Mouse (Mus musculus) liver, postnatal 0 days (tissue): Measurements from ENCODE around the gene Cntnap5a. TPM values are rescaled to one million over a fixed set of nuclear protein-coding genes. Genes with fewer than 3 reads are reported as not detected.

Experiments
- ATAC-seq: fragments of 200-750 bp; cut with Nextera tagmentation; 2 replicates; pipeline ENCODE4 v1.8.0; 2017; ENCODE audit warnings: mild to moderate bottlenecking, moderate library complexity
- DNase-seq: peaks from one replicate; pipeline ENCODE4 v3.0.0-alpha.2; 2016
- H3K27ac ChIP-seq: fragments of 300-500 bp; sonication (generic); 2 replicates; pipeline ENCODE4 v1.5.1; 2014; ENCODE audit warnings: antibody characterized with exemption, moderate library complexity, mild to moderate bottlenecking, low read depth
- H3K27me3 ChIP-seq: fragments of 300-500 bp; sonication (generic); 2 replicates; pipeline ENCODE4 v1.6.1; 2014; ENCODE audit warnings: low read length, control low read depth, mixed read lengths; ENCODE audit not compliant: insufficient read depth
- H3K36me3 ChIP-seq: fragments of 300-500 bp; sonication (generic); replicated peaks from 2 replicates; pipeline ENCODE4 v1.6.1; 2014; ENCODE audit warnings: mild to moderate bottlenecking, control low read depth, low read length, moderate library complexity, mixed read lengths; ENCODE audit not compliant: insufficient read depth
- H3K4me1 ChIP-seq: fragments of 300-500 bp; sonication (generic); 2 replicates; pipeline ENCODE4 v1.6.1; 2014; ENCODE audit warnings: antibody characterized with exemption, mild to moderate bottlenecking, control low read depth; ENCODE audit not compliant: insufficient read depth
- H3K4me2 ChIP-seq: fragments of 300-500 bp; sonication (generic); 2 replicates; pipeline ENCODE4 v1.6.1; 2014; ENCODE audit warnings: low read depth, mild to moderate bottlenecking, low read length, moderate library complexity, mixed read lengths
- H3K4me3 ChIP-seq: fragments of 300-500 bp; sonication (generic); 2 replicates; pipeline ENCODE4 v1.5.1; 2014; ENCODE audit warnings: low read depth, low read length
- H3K9ac ChIP-seq: fragments of 300-500 bp; sonication (generic); replicated peaks from 2 replicates; pipeline ENCODE4 v1.6.1; 2014; ENCODE audit warnings: mild to moderate bottlenecking, moderate library complexity
- H3K9me3 ChIP-seq: fragments of 300-500 bp; sonication (generic); 2 replicates; pipeline ENCODE4 v1.6.1; 2016; ENCODE audit warnings: mild to moderate bottlenecking, control low read depth, low read length, mixed read lengths
- CTCF ChIP-seq: sonication (generic); IDR thresholded peaks from 2 replicates; pipeline ENCODE4 v1.5.1; 2016; ENCODE audit warnings: antibody characterized with exemption, low read depth
- EP300 ChIP-seq: IDR thresholded peaks from 2 replicates; pipeline ENCODE4 v1.6.1; 2016; ENCODE audit warnings: antibody characterized with exemption, low read depth, mild to moderate bottlenecking
- WGBS: fragments of 180-500 bp; shearing (Covaris S2); extraction: QIAGEN DNeasy Blood & Tissue Kit; methylation state at CpG from one replicate; pipeline ENCODE4 v1.1.7; 2014; ENCODE audit not compliant: insufficient replicate concordance; 5-methylcytosine and 5-hydroxymethylcytosine counted together
- polyA plus RNA-seq: library from polyadenylated mRNA; unstranded; fragments of >200 nt; fragmentation: Nextera tagmentation; extraction: Ambion mirVana; gene quantifications from 2 replicates; pipeline ENCODE4 v1.2.1, GENCODE M21; 2015

Gene Cntnap5a
- polyA plus RNA-seq, 1 experiment from 2014 or later = not detected

- Histone ChIP-seq H3K27me3 (no peaks in the 10 kb centered on the region), H3K9ac (no peak overlapping the region), H3K4me3 (no peak overlapping the region), H3K4me1 (no peaks in the 10 kb centered on the region), H3K4me2 (no peak overlapping the region), H3K27ac (no peak overlapping the region), H3K36me3 (no peaks in the 10 kb centered on the region), H3K9me3 (no peaks in the 10 kb centered on the region)
- TF ChIP-seq EP300 (no peak), CTCF (no peak)
- DNase-seq (no peak), ATAC-seq (no peak)
Observed at GRCm38 (mm10) chr1:115745569-115745968, 61.0 kb downstream of the Cntnap5a start.

GRCm38 (mm10) chr1:115784737-115785136, 100.2 kb downstream of the Cntnap5a start:
- H3K9me3 ChIP-seq = no peaks in the 10 kb centered on the region
- 53% methylated on average over 5 of the region's 5 CpGs for WGBS
- TF ChIP-seq CTCF (no peak), EP300 (no peak)

DNA sequence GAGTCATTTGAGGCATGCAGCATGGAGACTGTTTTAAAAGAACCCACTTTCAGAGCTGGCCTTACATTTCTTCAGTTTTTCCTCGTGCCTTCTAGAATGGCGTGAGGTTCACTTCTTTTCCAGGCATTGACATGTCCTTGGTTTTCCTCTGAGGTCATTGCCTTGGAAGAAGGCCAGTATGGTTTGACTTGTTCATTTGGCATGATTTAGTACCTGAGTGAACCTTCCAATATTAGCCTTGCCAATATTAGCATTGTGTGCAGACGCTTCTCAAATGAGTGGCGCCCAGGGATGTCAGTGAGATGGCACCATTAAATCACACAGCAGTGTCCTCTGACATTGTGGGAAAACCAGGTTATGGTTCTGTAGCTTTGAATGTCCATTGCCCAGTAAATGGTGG, 158.0 kb downstream of the Cntnap5a start:
- Histone ChIP-seq H3K4me3 (no peak overlapping the region), H3K4me1 (no peaks in the 10 kb centered on the region), H3K4me2 (no peak overlapping the region), H3K27me3 (no peaks in the 10 kb centered on the region), H3K36me3 (no peaks in the 10 kb centered on the region), H3K9ac (no peak overlapping the region), H3K9me3 (no peaks in the 10 kb centered on the region), H3K27ac (no peak overlapping the region)
- no peak for DNase-seq
- TF ChIP-seq EP300 = no peak
- 77% methylated on average over 4 of the region's 4 CpGs for WGBS
- no peak for ATAC-seq

More at GRCm38 (mm10) chr1:115784737-115785136, 100.2 kb downstream of the Cntnap5a start:
- H3K27me3 ChIP-seq = no peaks in the 10 kb centered on the region
- H3K4me2 ChIP-seq = no peak overlapping the region
- H3K4me3 ChIP-seq = no peak overlapping the region
- no peak overlapping the region for H3K9ac ChIP-seq
- ATAC-seq = no peak
- no peak overlapping the region for H3K27ac ChIP-seq
- DNase-seq = no peak
- no peaks in the 10 kb centered on the region for H3K4me1 ChIP-seq
- H3K36me3 ChIP-seq = no peaks in the 10 kb centered on the region

DNA sequence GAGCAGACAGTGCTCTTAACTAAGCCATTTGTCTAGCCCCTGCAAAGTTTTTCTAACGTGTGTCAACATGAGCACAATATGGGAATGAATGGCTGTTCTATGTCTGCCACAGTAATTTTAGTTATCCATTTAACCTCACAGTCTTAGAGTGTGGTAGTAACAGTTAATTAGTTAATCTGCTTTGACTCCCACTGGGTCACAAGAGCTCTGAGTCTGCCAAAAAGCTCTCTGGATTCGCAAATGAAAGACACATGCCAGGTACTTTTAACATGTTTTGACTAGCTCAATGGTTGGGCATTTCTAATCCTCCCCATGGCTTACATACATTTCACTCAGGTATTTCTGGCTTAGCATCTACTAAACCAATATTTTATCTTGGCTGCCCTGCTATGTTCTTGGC, 163.0 kb downstream of the Cntnap5a start:
- H3K27ac ChIP-seq = no peak overlapping the region
- ATAC-seq (no peak), DNase-seq (no peak)
- no peak overlapping the region for H3K4me2 ChIP-seq
- H3K4me3 ChIP-seq = no peak overlapping the region
- H3K9me3 ChIP-seq = no peaks in the 10 kb centered on the region
- no peaks in the 10 kb centered on the region for H3K27me3 ChIP-seq
- H3K9ac ChIP-seq = no peak overlapping the region
- no peaks in the 10 kb centered on the region for H3K36me3 ChIP-seq
- no peaks in the 10 kb centered on the region for H3K4me1 ChIP-seq
- TF ChIP-seq EP300 (no peak), CTCF (no peak)
- 55% methylated on average over 2 of the region's 2 CpGs for WGBS

- Histone ChIP-seq H3K27ac (no peak overlapping the region), H3K36me3 (no peaks in the 10 kb centered on the region), H3K27me3 (no peaks in the 10 kb centered on the region), H3K9me3 (no peaks in the 10 kb centered on the region), H3K4me1 (no peaks in the 10 kb centered on the region), H3K9ac (no peak overlapping the region), H3K4me3 (no peak overlapping the region), H3K4me2 (no peak overlapping the region)
- TF ChIP-seq CTCF = no peak
- no peak for TF ChIP-seq EP300
- ATAC-seq = no peak
- DNase-seq = no peak
Observed at GRCm38 (mm10) chr1:115852206-115852605, 167.7 kb downstream of the Cntnap5a start.

- DNase-seq = no peak
- ATAC-seq = no peak
- no peaks in the 10 kb centered on the region for H3K4me1 ChIP-seq
- 53% methylated on average over 1 of the region's 1 CpGs for WGBS
- H3K36me3 ChIP-seq = no peaks in the 10 kb centered on the region
- H3K27ac ChIP-seq = no peak overlapping the region
- no peak overlapping the region for H3K4me2 ChIP-seq
- TF ChIP-seq EP300 = no peak
- no peak for TF ChIP-seq CTCF
- H3K4me3 ChIP-seq = no peak overlapping the region
- H3K9me3 ChIP-seq = no peaks in the 10 kb centered on the region
- H3K9ac ChIP-seq = no peak overlapping the region
- no peaks in the 10 kb centered on the region for H3K27me3 ChIP-seq
Observed at GRCm38 (mm10) chr1:115918396-115918795, 233.8 kb downstream of the Cntnap5a start.

DNA sequence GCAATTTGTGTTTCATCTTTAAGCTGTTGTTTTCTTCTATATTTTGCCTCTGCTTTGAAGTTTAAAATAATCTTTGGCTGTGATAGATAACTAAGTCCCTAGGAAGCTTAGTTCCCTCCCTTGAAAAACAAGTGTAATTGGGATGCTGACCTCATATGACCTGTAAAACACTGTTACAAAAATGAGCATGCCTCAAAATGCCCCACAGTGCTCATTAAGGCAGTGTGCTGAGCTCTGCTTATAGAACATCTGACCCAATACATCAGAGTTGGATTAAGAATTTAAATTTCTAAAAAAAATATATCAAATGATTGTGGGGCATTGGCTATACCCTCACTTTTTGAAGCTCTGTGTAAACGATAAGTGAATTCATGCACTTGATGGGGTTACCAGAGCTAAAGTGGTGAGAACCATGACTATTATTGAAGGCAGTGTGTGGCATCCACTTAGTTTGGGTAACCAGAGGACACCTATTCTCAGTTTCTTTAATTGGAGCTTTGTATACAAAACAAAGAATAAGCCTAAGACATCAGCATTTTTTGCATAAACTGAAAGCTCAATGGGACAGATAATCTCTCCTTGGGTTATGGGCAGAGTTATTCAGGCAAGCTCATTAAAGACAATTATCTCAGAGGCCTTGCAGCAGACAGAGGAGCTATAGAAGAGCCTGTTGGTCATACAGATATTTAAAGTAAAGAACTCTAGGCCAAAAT, 241.6 kb downstream of the Cntnap5a start:
- Histone ChIP-seq H3K27ac (no peak overlapping the region), H3K4me1 (no peaks in the 10 kb centered on the region), H3K9ac (no peak overlapping the region), H3K36me3 (no peaks in the 10 kb centered on the region), H3K4me3 (no peak overlapping the region), H3K9me3 (no peaks in the 10 kb centered on the region), H3K4me2 (no peak overlapping the region), H3K27me3 (no peaks in the 10 kb centered on the region)
- no peak for DNase-seq
- 74% methylated on average over 1 of the region's 1 CpGs for WGBS
- no peak for ATAC-seq
- no peak for TF ChIP-seq EP300
